Mouse (Mus musculus) mouse embryonic stem cell (cell line): ENCODE measurements around the gene Rsph1.
"Not testable (repeated sequence)": the region's sequence is repeated elsewhere in the genome, so short reads cannot be mapped to it uniquely, and the experiment has no call there.

Experiments
- in situ Hi-C, 2 experiments: fragments of 300-500 bp; cut with MboI; formaldehyde crosslinking; loops; 1 replicate in 1 of 2; 3 replicates in 1 of 2; pipeline ENCODE4 v1.14.3; 2019 to 2020; ENCODE audit warnings: low sequenced_read_pairs in 2 of 2, low pct_unique_long_range_greater_than_20kb in 1 of 2, mixed read lengths in 1 of 2; ENCODE audit not compliant: unreplicated experiment in 1 of 2

Gene Rsph1

GRCm38 (mm10) chr17:31285867-31286266 lies 8.7 kb upstream of the Rsph1 start:
- in situ Hi-C loops: no loop called here

- in situ Hi-C loops: no loop called here
Measured at GRCm38 (mm10) chr17:31282687-31283053, 5.5 kb upstream of the Rsph1 start.

- in situ Hi-C loops: no loop called here
Measured at GRCm38 (mm10) chr17:31281830-31282686, 4.9 kb upstream of the Rsph1 start.

- in situ Hi-C loops: no loop called here
Measured at GRCm38 (mm10) chr17:31280269-31280668, 3.1 kb upstream of the Rsph1 start.

GRCm38 (mm10) chr17:31279541-31279940 lies 2.4 kb upstream of the Rsph1 start:
- in situ Hi-C loops: no loop called here

- in situ Hi-C loops: no loop called here
Measured at GRCm38 (mm10) chr17:31277931-31278330, 748 bp upstream of the Rsph1 start.

GRCm38 (mm10) chr17:31276207-31276921 lies 819 bp downstream of the Rsph1 start:
- in situ Hi-C loops: no loop called here

GRCm38 (mm10) chr17:31275181-31275580 lies 2.0 kb downstream of the Rsph1 start:
- in situ Hi-C loops: no loop called here

GRCm38 (mm10) chr17:31273631-31274030 lies 3.6 kb downstream of the Rsph1 start:
- in situ Hi-C loops: no loop called here

- in situ Hi-C loops: no loop called here
Measured at GRCm38 (mm10) chr17:31272416-31273165, 4.6 kb downstream of the Rsph1 start.

GRCm38 (mm10) chr17:31271136-31271851 lies 5.9 kb downstream of the Rsph1 start:
- in situ Hi-C loops: no loop called here

GRCm38 (mm10) chr17:31270736-31271135 lies 6.4 kb downstream of the Rsph1 start:
- in situ Hi-C loops: not testable (repeated sequence)

GRCm38 (mm10) chr17:31270246-31270645 lies 6.9 kb downstream of the Rsph1 start:
- in situ Hi-C loops: no loop called here

GRCm38 (mm10) chr17:31269761-31270160 lies 7.4 kb downstream of the Rsph1 start:
- in situ Hi-C loops: no loop called here

- in situ Hi-C loops: no loop called here
Measured at GRCm38 (mm10) chr17:31268016-31268415, 9.2 kb downstream of the Rsph1 start.

GRCm38 (mm10) chr17:31267603-31268002 lies 9.6 kb downstream of the Rsph1 start:
- in situ Hi-C loops: no loop called here

- in situ Hi-C loops: no loop called here
Measured at GRCm38 (mm10) chr17:31267138-31267537, 10.0 kb downstream of the Rsph1 start.

GRCm38 (mm10) chr17:31266321-31266950 lies 10.7 kb downstream of the Rsph1 start:
- in situ Hi-C loops: no loop called here
